Mouse (Mus musculus) liver, embryonic 11.5 days (tissue): ENCODE measurements around the gene Olfr344. TPM values are rescaled to one million over a fixed set of nuclear protein-coding genes. Genes with fewer than 3 reads are reported as not detected.

Experiments used
- ATAC-seq: fragments of 200-750 bp; cut with Nextera tagmentation; replicated peaks from 2 replicates; pipeline ENCODE4 v1.8.0; 2017; ENCODE audit warnings: moderate number of reproducible peaks, mild to moderate bottlenecking, moderate TSS enrichment, moderate library complexity; ENCODE audit not compliant: low FRiP score
- DNase-seq: peaks from one replicate; pipeline ENCODE4 v3.0.0-alpha.2; 2017; ENCODE audit warnings: low spot score
- H3K27ac ChIP-seq: fragments of 300-500 bp; sonication (generic); 2 replicates; pipeline ENCODE4 v1.5.1; 2014; ENCODE audit warnings: mild to moderate bottlenecking, low read depth, low read length, control low read depth
- H3K27me3 ChIP-seq: fragments of 300-500 bp; sonication (generic); replicated peaks from 2 replicates; pipeline ENCODE4 v1.6.1; 2014; ENCODE audit warnings: low read length, mixed read lengths; ENCODE audit not compliant: control insufficient read depth, insufficient read depth
- H3K36me3 ChIP-seq: fragments of 300-500 bp; sonication (generic); 2 replicates; pipeline ENCODE4 v1.6.1; 2014; ENCODE audit warnings: mild to moderate bottlenecking, low read length, moderate library complexity, mixed read lengths; ENCODE audit not compliant: control insufficient read depth, insufficient read depth
- H3K4me1 ChIP-seq: fragments of 300-500 bp; sonication (generic); replicated peaks from 2 replicates; pipeline ENCODE4 v1.6.1; 2014; ENCODE audit warnings: low read length, mixed read lengths; ENCODE audit not compliant: control insufficient read depth, insufficient read depth
- H3K4me2 ChIP-seq: fragments of 300-500 bp; sonication (generic); 2 replicates; pipeline ENCODE4 v1.6.1; 2014; ENCODE audit warnings: mild to moderate bottlenecking, control low read depth, moderate library complexity
- H3K4me3 ChIP-seq: fragments of 300-500 bp; sonication (generic); 2 replicates; pipeline ENCODE4 v1.5.1; 2014; ENCODE audit warnings: low read depth, low read length, control low read depth
- H3K9ac ChIP-seq: fragments of 300-500 bp; sonication (generic); 2 replicates; pipeline ENCODE4 v1.6.1; 2014; ENCODE audit warnings: low read depth, low read length, control low read depth
- H3K9me3 ChIP-seq: fragments of 300-500 bp; sonication (generic); 2 replicates; pipeline ENCODE4 v1.6.1; 2016; ENCODE audit warnings: low read length, inconsistent platforms, mixed read lengths; ENCODE audit not compliant: control insufficient read depth
- WGBS: fragments of 180-500 bp; shearing (Covaris S2); extraction: QIAGEN DNeasy Blood & Tissue Kit; methylation state at CpG from one replicate; pipeline ENCODE4 v1.1.7; 2014; 5-methylcytosine and 5-hydroxymethylcytosine counted together
- polyA plus RNA-seq: library from polyadenylated mRNA; unstranded; fragments of >200 nt; fragmentation: Nextera tagmentation; extraction: Ambion mirVana; gene quantifications from 2 replicates; pipeline ENCODE4 v1.2.1, GENCODE M21; 2014

Gene Olfr344
- polyA plus RNA-seq: not detected in 2 replicates

- ATAC-seq: no peak
- no peaks in the 10 kb centered on the region for H3K4me1 ChIP-seq
- no peak within 1 kb of the TSS for H3K9ac ChIP-seq
- H3K9me3 ChIP-seq: no peaks in the 10 kb centered on the region
- whole genome bisulfite sequencing: 66% methylated on average over 1 of the region's 1 CpGs
- H3K4me3 ChIP-seq: no peak within 1 kb of the TSS
- no peak within 1 kb of the TSS for H3K4me2 ChIP-seq
- H3K27ac ChIP-seq: no peak within 1 kb of the TSS
- DNase-seq: no peak
- H3K36me3 ChIP-seq: no peaks in the 10 kb centered on the region
- H3K27me3 ChIP-seq: no peaks in the 10 kb centered on the region
These were observed at the start of gene Olfr344 for GRCm38 (mm10) chr2:36566362-36566761. TSS of gene Olfr344 (plus strand) at chr2:36566662.

GRCm38 (mm10) chr2:36524698-36525097 is 41.8 kb upstream of the Olfr344 start, which contains the start of gene Olfr342:
TSS of gene Olfr342 (plus strand) at chr2:36524998.
- no peaks in the 10 kb centered on the region for H3K36me3 ChIP-seq
- H3K4me2 ChIP-seq: no peak within 1 kb of the TSS
- H3K4me3 ChIP-seq: no peak within 1 kb of the TSS
- no peak within 1 kb of the TSS for H3K27ac ChIP-seq
- 67% methylated on average over 3 of the region's 3 CpGs for WGBS
- ATAC-seq (no peak), DNase-seq (no peak)
- H3K4me1 ChIP-seq: no peaks in the 10 kb centered on the region
- no peaks in the 10 kb centered on the region for H3K27me3 ChIP-seq
- H3K9me3 ChIP-seq: peaks cover 4% of the 10 kb centered on the region
- H3K9ac ChIP-seq: no peak within 1 kb of the TSS

- Histone ChIP-seq H3K27me3 (no peaks in the 10 kb centered on the region), H3K4me1 (no peaks in the 10 kb centered on the region), H3K4me2 (no peak overlapping the region), H3K27ac (no peak overlapping the region), H3K9ac (no peak overlapping the region), H3K9me3 (no peaks in the 10 kb centered on the region), H3K4me3 (no peak overlapping the region), H3K36me3 (no peaks in the 10 kb centered on the region)
- ATAC-seq (no peak), DNase-seq (no peak)
These were observed 1.3 kb upstream of the Olfr344 start for GRCm38 (mm10) chr2:36565156-36565555.

- Histone ChIP-seq H3K9ac (no peak overlapping the region), H3K4me2 (no peak overlapping the region), H3K36me3 (no peaks in the 10 kb centered on the region), H3K27me3 (no peaks in the 10 kb centered on the region), H3K9me3 (no peaks in the 10 kb centered on the region), H3K4me3 (no peak overlapping the region), H3K27ac (no peak overlapping the region), H3K4me1 (no peaks in the 10 kb centered on the region)
- DNase-seq (no peak), ATAC-seq (no peak)
These were observed 560 bp downstream of the Olfr344 start for GRCm38 (mm10) chr2:36567022-36567421.

GRCm38 (mm10) chr2:36567845-36568244 is 1.4 kb downstream of the Olfr344 start:
- H3K27me3 ChIP-seq: no peaks in the 10 kb centered on the region
- no peak overlapping the region for H3K27ac ChIP-seq
- 94% methylated on average over 3 of the region's 3 CpGs for WGBS
- no peak overlapping the region for H3K4me2 ChIP-seq
- H3K9me3 ChIP-seq: no peaks in the 10 kb centered on the region
- ATAC-seq (no peak), DNase-seq (no peak)
- H3K4me1 ChIP-seq: no peaks in the 10 kb centered on the region
- no peak overlapping the region for H3K9ac ChIP-seq
- no peaks in the 10 kb centered on the region for H3K36me3 ChIP-seq
- H3K4me3 ChIP-seq: no peak overlapping the region

Other genes starting within 250 kb of the Olfr344 start
- gene Olfr338, start 193.1 kb upstream of the Olfr344 start, polyA plus RNA-seq: not detected in 2 replicates
- gene Olfr339, start 147.7 kb upstream of the Olfr344 start, polyA plus RNA-seq: not detected in 2 replicates
- not detected in 2 replicates for gene Olfr340, start 114.1 kb upstream of the Olfr344 start, polyA plus RNA-seq
- gene Olfr341, start 84.2 kb upstream of the Olfr344 start, polyA plus RNA-seq: not detected in 2 replicates
- gene Olfr342, start 41.7 kb upstream of the Olfr344 start, polyA plus RNA-seq: not detected in 2 replicates
- gene Olfr345, start 73.4 kb downstream of the Olfr344 start, polyA plus RNA-seq: not detected in 2 replicates
- not detected in 2 replicates for gene Olfr346, start 119.1 kb downstream of the Olfr344 start, polyA plus RNA-seq
- gene Olfr347, start 165.2 kb downstream of the Olfr344 start, polyA plus RNA-seq: not detected in 2 replicates
- gene Olfr348, start 217.6 kb downstream of the Olfr344 start, polyA plus RNA-seq: not detected in 2 replicates
- gene Olfr50, start 223.9 kb downstream of the Olfr344 start, polyA plus RNA-seq: not detected in 2 replicates